Mouse (Mus musculus) neural tube, embryonic 15.5 days (tissue): ENCODE measurements around the gene Aff1. TPM values are rescaled to one million over a fixed set of nuclear protein-coding genes. Genes with fewer than 3 reads are reported as not detected.

Source experiments
- ATAC-seq: fragments of 200-750 bp; cut with Nextera tagmentation; 2 replicates; pipeline ENCODE4 v1.8.0; 2017; ENCODE audit warnings: mild to moderate bottlenecking, moderate TSS enrichment, moderate library complexity; ENCODE audit not compliant: low FRiP score
- H3K27ac ChIP-seq: fragments of 300-500 bp; sonication (generic); replicated peaks from 2 replicates; pipeline ENCODE4 v1.5.1; 2015; ENCODE audit warnings: mild to moderate bottlenecking, inconsistent platforms
- H3K27me3 ChIP-seq: fragments of 300-500 bp; sonication (generic); replicated peaks from 2 replicates; pipeline ENCODE4 v1.6.1; 2015; ENCODE audit warnings: inconsistent platforms
- H3K36me3 ChIP-seq: fragments of 300-500 bp; sonication (generic); 2 replicates; pipeline ENCODE4 v1.6.1; 2015; ENCODE audit warnings: inconsistent platforms
- H3K4me1 ChIP-seq: fragments of 300-500 bp; sonication (generic); 2 replicates; pipeline ENCODE4 v1.6.1; 2015; ENCODE audit warnings: inconsistent platforms
- H3K4me2 ChIP-seq: fragments of 300-500 bp; sonication (generic); 2 replicates; pipeline ENCODE4 v1.6.1; 2015; ENCODE audit warnings: inconsistent platforms, mild to moderate bottlenecking, moderate library complexity
- H3K4me3 ChIP-seq: fragments of 300-500 bp; sonication (generic); replicated peaks from 2 replicates; pipeline ENCODE4 v1.5.1; 2015; ENCODE audit warnings: mild to moderate bottlenecking, inconsistent platforms
- H3K9ac ChIP-seq: fragments of 300-500 bp; sonication (generic); replicated peaks from 2 replicates; pipeline ENCODE4 v1.6.1; 2015; ENCODE audit warnings: mild to moderate bottlenecking, inconsistent platforms
- H3K9me3 ChIP-seq: fragments of 300-500 bp; sonication (generic); replicated peaks from 2 replicates; pipeline ENCODE4 v1.6.1; 2016; ENCODE audit warnings: inconsistent platforms
- WGBS: fragments of 180-500 bp; shearing (Covaris S2); methylation state at CpG from one replicate; pipeline ENCODE4 v1.1.7; 2015; ENCODE audit warnings: mixed read lengths; 5-methylcytosine and 5-hydroxymethylcytosine counted together
- polyA plus RNA-seq: library from polyadenylated mRNA; unstranded; fragments of >200 nt; fragmentation: Nextera tagmentation; extraction: Ambion mirVana; gene quantifications from 2 replicates; pipeline ENCODE4 v1.2.1, GENCODE M21; 2015

Aff1 gene
- polyA plus RNA-seq, 1 experiment from 2014 or later: 1.7 TPM

- no peak for ATAC-seq
- Histone ChIP-seq H3K36me3 (no peaks in the 10 kb centered on the region), H3K4me2 (no peak overlapping the region; the same call in 1 of the 2 replicates), H3K4me1 (peaks cover 22% of the 10 kb centered on the region), H3K9ac (no peak overlapping the region), H3K4me3 (no peak overlapping the region), H3K27ac (no peak overlapping the region), H3K27me3 (peaks cover 35% of the 10 kb centered on the region), H3K9me3 (no peaks in the 10 kb centered on the region)
- 63% methylated on average over 6 of the region's 6 CpGs for WGBS
Measured at GRCm38 (mm10) chr5:103694094-103694493, 1.9 kb downstream of the Aff1 start.

DNA sequence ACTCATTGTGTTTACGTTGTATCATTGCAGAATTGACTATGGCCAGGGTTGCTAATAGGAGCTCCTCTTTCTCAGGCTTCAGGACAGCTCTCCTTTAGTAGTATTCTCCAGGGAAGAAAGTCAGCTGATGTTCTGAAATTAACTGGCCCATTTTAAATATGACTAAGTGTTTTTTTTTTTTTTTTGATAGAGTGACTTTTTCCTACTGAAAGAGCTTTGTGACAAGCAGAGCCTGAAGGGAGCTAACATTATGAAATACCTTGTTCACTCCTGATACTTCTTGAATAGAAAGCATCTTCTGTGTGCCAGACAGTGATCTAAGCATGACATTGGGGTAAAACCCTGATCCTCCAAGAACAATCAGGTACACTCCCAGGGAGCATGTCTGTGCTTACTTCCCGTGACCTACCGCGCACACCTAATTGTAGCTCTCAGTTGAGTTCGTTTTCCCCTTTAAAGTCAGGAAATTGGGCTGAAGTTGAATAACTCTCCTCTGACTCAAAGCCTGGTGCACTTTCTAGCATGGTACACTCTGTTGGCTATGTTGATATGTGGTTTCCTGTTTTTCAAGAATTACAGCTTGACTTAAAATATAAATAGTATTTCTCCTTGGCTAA is 5.8 kb downstream of the Aff1 start:
- Histone ChIP-seq H3K27me3 (peaks cover 19% of the 10 kb centered on the region), H3K4me2 (no peak overlapping the region), H3K27ac (no peak overlapping the region), H3K9me3 (no peaks in the 10 kb centered on the region), H3K4me1 (peaks cover 17% of the 10 kb centered on the region), H3K4me3 (no peak overlapping the region), H3K9ac (no peak overlapping the region), H3K36me3 (no peaks in the 10 kb centered on the region)
- WGBS: 76% methylated on average over 5 of the region's 5 CpGs
- ATAC-seq: no peak

DNA sequence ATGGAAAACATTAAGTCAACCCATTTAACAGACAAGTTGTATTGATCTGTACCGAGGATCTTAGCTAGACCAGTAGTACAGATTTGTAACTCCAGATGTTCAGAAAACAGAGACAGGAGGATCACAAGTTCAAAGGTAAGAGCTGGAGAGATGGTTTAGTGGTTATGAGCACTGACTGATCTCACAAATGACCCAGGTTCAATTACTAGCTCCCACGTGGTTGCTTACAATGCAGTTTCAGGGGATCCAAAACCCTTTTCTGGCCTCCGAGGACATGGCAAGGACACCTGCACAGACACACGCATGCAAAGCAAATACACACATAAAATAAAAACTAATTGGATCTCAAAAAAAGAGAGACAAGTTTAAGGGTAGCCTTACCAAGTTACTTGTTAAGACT is 6.4 kb downstream of the Aff1 start:
- no peak overlapping the region for H3K4me3 ChIP-seq
- ATAC-seq: no peak

GRCm38 (mm10) chr5:103699537-103699936 is 7.4 kb downstream of the Aff1 start:
- Histone ChIP-seq H3K9ac (no peak overlapping the region), H3K9me3 (no peaks in the 10 kb centered on the region), H3K27ac (no peak overlapping the region), H3K4me3 (no peak overlapping the region), H3K36me3 (no peaks in the 10 kb centered on the region), H3K4me1 (peaks cover 6% of the 10 kb centered on the region; the same call in 1 of the 2 replicates), H3K27me3 (peaks cover 3% of the 10 kb centered on the region; the same call in 1 of the 2 replicates), H3K4me2 (no peak overlapping the region)
- WGBS: 37% methylated on average over 4 of the region's 4 CpGs
- ATAC-seq: no peak

More for the DNA sequence above, 6.4 kb downstream of the Aff1 start:
- Histone ChIP-seq H3K9ac (no peak overlapping the region), H3K27ac (no peak overlapping the region), H3K4me1 (peaks cover 11% of the 10 kb centered on the region), H3K9me3 (no peaks in the 10 kb centered on the region), H3K27me3 (peaks cover 13% of the 10 kb centered on the region), H3K4me2 (no peak overlapping the region), H3K36me3 (no peaks in the 10 kb centered on the region)
- 81% methylated on average over 4 of the region's 4 CpGs for WGBS

DNA sequence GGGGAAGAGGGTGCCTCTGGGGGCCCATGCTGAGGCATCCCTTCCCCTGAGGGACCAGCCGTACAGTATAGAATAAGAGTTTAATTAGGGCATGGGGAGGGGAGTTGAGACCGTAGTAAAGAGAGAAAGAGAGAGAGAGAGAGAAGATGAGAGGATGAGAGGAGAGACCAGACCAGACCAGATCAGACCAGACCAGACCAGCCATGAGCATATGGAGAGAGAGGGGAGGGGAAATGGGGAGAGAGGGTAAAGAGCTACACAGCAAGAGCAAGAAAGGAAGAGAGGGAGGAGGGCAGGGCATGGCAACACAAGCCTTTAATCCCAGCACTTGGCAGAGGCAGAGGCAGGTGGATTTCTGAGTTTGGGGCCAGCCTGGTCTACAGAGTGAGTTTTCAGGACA is 8.5 kb downstream of the Aff1 start:
- H3K9ac ChIP-seq: no peak overlapping the region
- no peak for ATAC-seq
- no peaks in the 10 kb centered on the region for H3K9me3 ChIP-seq
- H3K27me3 ChIP-seq: no peaks in the 10 kb centered on the region
- peaks cover 6% of the 10 kb centered on the region; the same call in 1 of the 2 replicates for H3K4me1 ChIP-seq
- H3K4me3 ChIP-seq: no peak overlapping the region
- H3K36me3 ChIP-seq: no peaks in the 10 kb centered on the region
- WGBS: 60% methylated on average over 2 of the region's 2 CpGs
- H3K4me2 ChIP-seq: no peak overlapping the region
- H3K27ac ChIP-seq: no peak overlapping the region

- Histone ChIP-seq H3K4me3 (no peak overlapping the region), H3K4me2 (no peak overlapping the region), H3K27me3 (no peaks in the 10 kb centered on the region), H3K36me3 (no peaks in the 10 kb centered on the region), H3K4me1 (peaks cover 6% of the 10 kb centered on the region; the same call in 1 of the 2 replicates), H3K27ac (no peak overlapping the region), H3K9ac (no peak overlapping the region), H3K9me3 (no peaks in the 10 kb centered on the region)
- ATAC-seq: no peak
- WGBS: 80% methylated on average over 3 of the region's 3 CpGs
Measured at GRCm38 (mm10) chr5:103701466-103701865, 9.3 kb downstream of the Aff1 start.

GRCm38 (mm10) chr5:103702527-103702926 is 10.4 kb downstream of the Aff1 start:
- Histone ChIP-seq H3K27ac (no peak overlapping the region), H3K9me3 (no peaks in the 10 kb centered on the region), H3K4me3 (no peak overlapping the region), H3K4me1 (peaks cover 6% of the 10 kb centered on the region; the same call in 1 of the 2 replicates), H3K27me3 (no peaks in the 10 kb centered on the region), H3K9ac (no peak overlapping the region), H3K4me2 (no peak overlapping the region), H3K36me3 (no peaks in the 10 kb centered on the region)
- no peak for ATAC-seq
- WGBS: 76% methylated on average over 6 of the region's 6 CpGs

DNA sequence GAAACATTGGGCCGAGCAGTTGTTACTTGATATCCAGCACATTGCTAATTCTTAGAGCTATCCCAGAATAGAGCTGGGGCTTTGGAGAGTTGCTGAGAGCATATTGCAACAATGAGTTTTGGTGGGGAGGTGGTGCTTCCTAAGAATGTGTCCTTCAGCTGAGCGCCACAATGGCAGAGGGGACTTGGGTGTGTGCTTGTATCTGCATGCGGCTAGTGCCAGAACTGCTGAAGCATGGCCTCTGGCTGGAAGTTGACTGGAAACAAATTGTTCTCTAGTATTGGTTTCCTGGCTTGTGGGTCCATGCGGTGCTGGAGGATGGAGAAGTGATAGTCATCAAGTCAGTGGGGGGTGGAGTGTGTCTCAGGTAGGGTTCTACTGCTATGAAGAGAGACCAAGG is 13.2 kb downstream of the Aff1 start:
- H3K9ac ChIP-seq: no peak overlapping the region
- no peak overlapping the region for H3K4me2 ChIP-seq
- no peak for ATAC-seq
- 96% methylated on average over 4 of the region's 4 CpGs for WGBS
- H3K36me3 ChIP-seq: no peaks in the 10 kb centered on the region
- no peak overlapping the region for H3K27ac ChIP-seq
- H3K4me3 ChIP-seq: no peak overlapping the region
- H3K27me3 ChIP-seq: no peaks in the 10 kb centered on the region
- H3K9me3 ChIP-seq: no peaks in the 10 kb centered on the region
- no peaks in the 10 kb centered on the region for H3K4me1 ChIP-seq

DNA sequence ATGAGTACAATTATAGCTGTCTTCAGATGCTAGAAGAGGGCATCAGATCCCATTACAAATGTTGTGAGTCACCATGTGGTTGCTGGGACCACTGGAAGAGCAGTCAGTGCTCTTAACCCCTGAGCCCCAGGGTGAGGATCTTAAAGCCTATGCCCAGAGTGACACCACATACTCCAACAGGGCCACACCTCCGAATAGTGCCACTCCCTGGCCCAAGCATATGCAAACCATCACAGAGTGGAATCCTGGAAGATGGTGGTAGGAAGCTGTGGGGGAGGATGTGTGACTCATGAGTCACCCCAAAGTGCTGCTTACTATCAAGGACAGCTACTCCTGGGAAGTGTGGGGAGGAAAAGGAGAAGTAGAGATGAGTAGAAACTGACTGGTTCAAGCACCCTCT is 13.7 kb downstream of the Aff1 start:
- H3K4me3 ChIP-seq: no peak overlapping the region
- H3K27me3 ChIP-seq: no peaks in the 10 kb centered on the region
- H3K4me2 ChIP-seq: no peak overlapping the region
- no peaks in the 10 kb centered on the region for H3K36me3 ChIP-seq
- no peak overlapping the region for H3K27ac ChIP-seq
- no peak for ATAC-seq
- H3K9me3 ChIP-seq: no peaks in the 10 kb centered on the region
- 91% methylated on average over 1 of the region's 1 CpGs for WGBS
- H3K4me1 ChIP-seq: no peaks in the 10 kb centered on the region
- no peak overlapping the region for H3K9ac ChIP-seq

DNA sequence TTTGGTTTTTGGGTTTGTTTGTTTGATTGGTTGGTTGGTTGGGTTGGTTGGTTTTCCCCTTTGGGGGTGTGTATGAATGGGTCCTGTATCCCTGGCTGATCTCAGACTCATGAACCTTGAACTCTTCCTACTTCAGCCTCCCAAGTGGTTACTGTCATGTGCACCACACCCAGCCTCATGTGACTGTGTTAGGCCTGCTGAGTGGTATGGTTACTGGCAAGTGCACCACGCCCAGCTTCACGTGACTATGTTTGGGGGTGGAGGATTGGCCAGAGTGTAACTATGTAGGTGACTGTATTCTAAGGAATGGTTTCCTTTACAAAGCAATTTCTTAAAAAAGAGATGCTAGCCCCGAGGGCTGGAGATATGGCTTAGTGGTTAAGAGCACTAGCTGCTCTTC is 16.9 kb downstream of the Aff1 start:
- Histone ChIP-seq H3K9me3 (no peaks in the 10 kb centered on the region), H3K27me3 (no peaks in the 10 kb centered on the region), H3K9ac (no peak overlapping the region), H3K27ac (no peak overlapping the region), H3K36me3 (no peaks in the 10 kb centered on the region), H3K4me2 (no peak overlapping the region), H3K4me3 (no peak overlapping the region), H3K4me1 (no peaks in the 10 kb centered on the region)
- no peak for ATAC-seq
- WGBS: 88% methylated on average over 3 of the region's 3 CpGs

DNA sequence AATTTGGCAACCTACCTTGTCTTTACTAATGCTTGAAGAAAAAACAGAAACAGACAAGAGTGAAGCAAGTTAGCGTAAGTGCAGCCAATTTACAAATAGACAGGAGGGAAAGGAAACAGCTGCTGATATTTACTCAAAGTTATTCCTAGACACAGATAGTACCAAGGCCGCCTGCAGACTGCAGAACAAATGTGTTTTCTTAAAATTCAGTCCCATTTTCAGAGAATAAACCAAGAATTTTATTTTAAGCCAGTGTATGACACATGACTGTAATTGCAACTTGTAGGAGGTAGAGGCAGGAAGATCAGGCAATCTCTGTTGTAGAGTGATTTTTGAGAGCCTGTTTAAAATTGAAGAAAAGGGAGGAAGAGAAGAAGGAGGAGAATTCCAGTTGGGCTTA is 19.7 kb downstream of the Aff1 start:
- Histone ChIP-seq H3K36me3 (no peaks in the 10 kb centered on the region), H3K4me2 (no peak overlapping the region), H3K27ac (no peak overlapping the region), H3K4me1 (no peaks in the 10 kb centered on the region), H3K9ac (no peak overlapping the region), H3K4me3 (no peak overlapping the region), H3K9me3 (no peaks in the 10 kb centered on the region), H3K27me3 (no peaks in the 10 kb centered on the region)
- whole genome bisulfite sequencing: 87% methylated on average over 2 of the region's 2 CpGs
- ATAC-seq: no peak

DNA sequence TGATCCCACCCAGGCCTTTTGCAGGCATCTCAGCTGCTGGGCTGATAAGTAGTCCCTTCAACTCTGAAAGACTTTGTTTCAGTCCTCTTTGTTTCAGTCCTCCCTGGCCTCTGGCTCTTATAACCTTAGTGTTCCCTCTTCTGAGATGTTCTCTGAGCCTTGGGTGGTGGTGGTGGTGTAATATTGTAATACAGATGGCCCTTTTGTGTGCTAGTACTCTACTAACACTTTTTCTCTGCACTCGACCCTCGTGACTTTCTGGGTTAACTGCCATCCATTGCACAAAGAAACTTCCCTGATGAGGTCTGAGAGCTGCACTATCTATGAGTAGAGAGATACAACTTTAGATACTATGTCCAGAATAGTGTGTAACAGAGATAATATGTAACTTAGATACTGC is 21.2 kb downstream of the Aff1 start:
- Histone ChIP-seq H3K36me3 (no peaks in the 10 kb centered on the region), H3K9ac (no peak overlapping the region), H3K27me3 (no peaks in the 10 kb centered on the region), H3K9me3 (no peaks in the 10 kb centered on the region), H3K4me1 (no peaks in the 10 kb centered on the region), H3K4me2 (no peak overlapping the region), H3K4me3 (no peak overlapping the region), H3K27ac (no peak overlapping the region)
- 69% methylated on average over 2 of the region's 2 CpGs for WGBS
- ATAC-seq: no peak
